Mouse (Mus musculus): ENCODE data around the gene 1700025G04Rik.

DNA sequence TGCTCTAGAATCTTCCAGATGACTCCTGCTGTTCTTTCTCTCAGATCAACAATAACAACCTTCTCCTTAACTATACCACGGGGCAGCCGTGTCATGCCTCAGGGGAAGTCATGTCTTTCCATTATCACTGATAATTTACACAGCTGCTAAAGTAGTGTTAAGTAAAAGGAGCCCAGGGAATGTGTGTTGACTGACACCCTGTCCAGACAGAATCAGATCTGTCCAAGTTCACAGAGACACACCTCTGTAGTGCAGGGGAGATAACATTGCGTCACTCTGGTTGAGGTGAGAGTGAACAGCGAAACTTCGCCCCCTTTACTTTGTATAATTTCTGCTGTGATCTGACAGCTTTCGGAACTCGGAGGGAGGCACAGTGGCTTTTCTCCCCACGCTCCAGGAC, 149.9 kb downstream of the 1700025G04Rik start:
- TF ChIP-seq GABPA (IDR thresholded peaks at IDR 0.05; ENCODE audit: insufficient replicate concordance, low read depth, low read length) (no peak), ZMIZ1 (IDR thresholded peaks at IDR 0.05; ENCODE audit: low read depth, low read length) (no peak), MAX (IDR thresholded peaks at IDR 0.05; ENCODE audit: low read length) (no peak), ZC3H11A (IDR thresholded peaks at IDR 0.05; ENCODE audit: low read depth, low read length) (no peak), CTCF (conservative IDR thresholded peaks at IDR 0.05 in 1 of 2, IDR thresholded peaks at IDR 0.05 in 1 of 2; ENCODE audit: low read depth in 2 of 2, low read length in 2 of 2) (no peak), POLR2A (IDR thresholded peaks at IDR 0.05; ENCODE audit: low read depth, low read length) (no peak), CHD2 (IDR thresholded peaks at IDR 0.05; ENCODE audit: low read length) (no peak), TCF12 (IDR thresholded peaks at IDR 0.05; ENCODE audit: low read depth, low read length) (no peak), SMC3 (IDR thresholded peaks at IDR 0.05; ENCODE audit: low read depth, low read length) (no peak), EP300 (IDR thresholded peaks at IDR 0.05; ENCODE audit: low read length) (no peak), KAT2A (IDR thresholded peaks at IDR 0.05; ENCODE audit: insufficient replicate concordance, low read length) (no peak), JUND (conservative IDR thresholded peaks at IDR 0.05; ENCODE audit: low read depth, low read length) (no peak)
